Mouse (Mus musculus): ENCODE results near the gene St7.

St7 gene

GRCm38 (mm10) chr6:17969815-17970214, 277.1 kb downstream of the St7 start:
- no peak for DNase-seq

- no peak for DNase-seq
These were observed 278.7 kb downstream of the St7 start for GRCm38 (mm10) chr6:17971393-17971792.

- DNase-seq, result peak; percentile 62 to 65
These were observed 281.7 kb downstream of the St7 start for GRCm38 (mm10) chr6:17974416-17974815.

- DNase-seq, result no peak
These were observed 284.4 kb downstream of the St7 start for GRCm38 (mm10) chr6:17977165-17977564.

- no peak for DNase-seq
These were observed 285.6 kb downstream of the St7 start for GRCm38 (mm10) chr6:17978324-17978723.

- no peak for DNase-seq
These were observed 286.1 kb downstream of the St7 start for GRCm38 (mm10) chr6:17978881-17979280.

- no peak for DNase-seq
These were observed 286.6 kb downstream of the St7 start for GRCm38 (mm10) chr6:17979361-17979760.

- DNase-seq, result no peak
These were observed 297.7 kb downstream of the St7 start for GRCm38 (mm10) chr6:17990173-17991028.

- peak; percentile 55 to 58 for DNase-seq
These were observed 298.9 kb downstream of the St7 start for GRCm38 (mm10) chr6:17991625-17992024.
